Mouse (Mus musculus) adrenal gland (tissue): ENCODE results near the gene Atg4b.
"Not testable (repeated sequence)": the region's sequence is repeated elsewhere in the genome, so short reads cannot be mapped to it uniquely, and the experiment has no call there.

Experiments
- intact Hi-C: fragments of 180-260 bp; cut with DNase I; formaldehyde crosslinking; loops from one replicate; pipeline ENCODE4 v1.15.1; 2025

Atg4b gene

DNA sequence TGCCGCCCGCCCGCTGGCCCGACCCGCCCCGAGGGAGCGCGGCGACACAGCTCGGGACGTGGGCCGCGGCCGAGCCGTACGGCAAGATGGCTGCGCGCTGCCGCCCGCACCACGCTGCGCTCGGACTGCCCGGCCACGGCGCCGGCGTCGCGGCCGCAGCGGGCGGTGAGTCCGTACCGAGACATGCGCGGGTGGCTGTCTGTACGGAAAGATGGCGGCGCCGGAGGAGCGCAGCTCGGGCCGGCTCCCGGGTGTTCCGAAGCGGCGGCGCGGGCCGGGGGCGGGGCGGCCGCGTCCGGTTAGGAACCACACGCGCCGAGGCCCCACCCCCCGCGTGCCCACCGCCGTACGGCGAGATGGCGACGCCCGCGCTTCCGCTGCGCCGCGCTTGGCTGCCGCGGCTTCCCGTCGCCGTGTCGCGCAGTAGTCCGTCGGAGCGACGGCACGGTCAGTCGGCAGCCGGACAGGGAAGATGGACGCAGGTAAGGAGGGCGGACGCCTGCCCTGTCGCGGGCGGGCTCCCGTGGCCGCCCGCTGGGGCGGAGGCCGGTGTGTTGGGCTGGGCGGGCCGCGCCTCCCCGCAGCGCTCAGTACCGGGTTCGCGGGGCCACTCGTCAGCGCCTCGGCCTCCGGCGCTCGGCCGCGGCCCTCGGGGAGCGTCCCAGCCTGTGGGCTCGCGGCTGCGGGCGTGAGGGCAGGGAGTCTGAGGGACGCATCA lies 3.4 kb downstream of the Atg4b start, which contains the start of gene Thap4:
Gene Thap4 (minus strand): TSS at position 292 of the 718 bp plus-strand sequence.
- intact Hi-C loops: loop anchor here (5.0 kb wide), 1 partner anchor 48 kb away; the partner anchor contains the start of genes Dtymk and Ing5

GRCm38 (mm10) chr1:93755291-93755610 lies 4.0 kb downstream of the Atg4b start:
- intact Hi-C loops: loop anchor here (5.0 kb wide), 1 partner anchor 47 kb away; the partner anchor contains the start of genes Dtymk and Ing5

DNA sequence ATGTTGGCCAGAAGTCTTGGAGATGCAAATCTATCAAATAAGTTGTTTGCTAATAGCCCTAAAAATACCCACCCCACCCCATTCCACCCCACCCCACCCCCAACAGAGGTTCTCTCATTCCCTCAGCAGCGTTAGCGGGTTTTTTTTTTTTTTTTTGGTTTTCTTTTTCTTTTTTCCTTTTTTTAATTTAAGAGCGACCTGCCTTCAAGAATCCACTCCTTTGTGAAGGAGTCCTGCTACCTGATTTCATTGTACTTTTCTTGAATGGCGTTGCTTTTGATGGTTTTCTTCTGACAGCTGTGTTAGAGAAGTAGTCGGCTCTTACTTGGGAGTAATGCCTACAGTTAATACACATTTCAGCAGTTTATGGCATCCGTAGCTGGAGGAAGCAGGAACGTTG lies 4.3 kb downstream of the Atg4b start:
- intact Hi-C loops: loop anchor here (5.0 kb wide), 1 partner anchor 47 kb away; the partner anchor contains the start of genes Dtymk and Ing5

- intact Hi-C loops: loop anchor here (5.0 kb wide), 1 partner anchor 46 kb away; the partner anchor contains the start of genes Dtymk and Ing5
Observed at GRCm38 (mm10) chr1:93756154-93756553, 4.9 kb downstream of the Atg4b start.

- intact Hi-C loops: no loop called here
Observed at GRCm38 (mm10) chr1:93760076-93760475, 8.8 kb downstream of the Atg4b start.

- intact Hi-C loops: not testable (repeated sequence)
Observed at GRCm38 (mm10) chr1:93763531-93763930, 12.2 kb downstream of the Atg4b start.

DNA sequence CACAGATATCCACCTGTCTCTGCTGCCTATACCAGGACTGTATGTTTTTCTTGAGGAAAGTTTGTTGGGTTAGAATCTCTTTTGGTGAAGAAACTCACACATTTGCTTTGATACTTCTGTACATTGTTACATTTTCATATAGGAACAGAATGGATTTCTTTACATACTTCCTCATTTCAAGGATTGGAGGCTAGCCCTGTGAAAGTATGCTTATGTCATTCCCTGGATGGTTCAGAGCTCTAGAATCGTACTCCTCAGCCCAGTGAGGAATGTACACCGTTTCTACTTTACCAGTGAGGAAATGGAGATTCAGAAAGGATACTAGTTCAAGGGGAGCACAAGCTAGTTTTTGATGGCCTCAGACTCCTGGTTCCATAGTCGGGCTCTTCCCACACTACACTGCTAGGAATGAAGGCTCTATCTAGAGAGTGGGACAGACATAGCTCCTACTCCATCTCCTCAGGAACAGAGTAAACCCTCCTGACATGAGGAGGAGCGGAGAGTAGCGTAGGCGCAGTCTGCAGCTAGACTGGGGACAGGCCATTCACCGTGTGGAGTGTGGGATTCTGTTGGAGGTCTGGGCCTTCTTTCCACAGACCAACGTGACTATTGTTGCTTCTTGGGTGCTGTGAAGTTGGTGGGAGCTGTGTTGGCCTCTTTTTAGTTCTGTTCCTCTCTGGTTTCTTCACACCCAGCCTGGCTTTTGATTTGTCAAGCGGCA lies 13.7 kb downstream of the Atg4b start:
- intact Hi-C loops: no loop called here

DNA sequence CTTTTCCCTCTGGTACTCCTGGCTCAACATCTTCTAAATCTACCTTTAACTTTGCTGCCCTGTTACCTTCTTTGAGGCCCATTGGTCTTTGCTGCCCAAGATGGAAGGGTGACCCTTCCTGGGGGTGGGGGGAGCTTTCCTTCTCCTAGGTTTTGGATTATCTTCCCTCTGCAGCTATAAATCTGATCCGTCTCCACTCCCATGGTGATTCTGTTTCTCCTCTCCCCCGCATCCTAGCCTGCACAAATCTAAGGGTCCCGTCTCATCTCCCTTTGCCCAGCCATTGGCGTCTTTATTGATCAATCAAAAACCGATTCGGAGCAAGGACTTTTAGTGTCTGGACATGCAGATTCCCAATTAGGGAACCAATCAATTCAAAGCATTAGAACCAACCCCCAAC lies 16.3 kb downstream of the Atg4b start:
- intact Hi-C loops: no loop called here

- intact Hi-C loops: no loop called here
Observed at GRCm38 (mm10) chr1:93769901-93770300, 18.6 kb downstream of the Atg4b start.

GRCm38 (mm10) chr1:93776686-93777085 lies 25.4 kb downstream of the Atg4b start:
- intact Hi-C loops: no loop called here

DNA sequence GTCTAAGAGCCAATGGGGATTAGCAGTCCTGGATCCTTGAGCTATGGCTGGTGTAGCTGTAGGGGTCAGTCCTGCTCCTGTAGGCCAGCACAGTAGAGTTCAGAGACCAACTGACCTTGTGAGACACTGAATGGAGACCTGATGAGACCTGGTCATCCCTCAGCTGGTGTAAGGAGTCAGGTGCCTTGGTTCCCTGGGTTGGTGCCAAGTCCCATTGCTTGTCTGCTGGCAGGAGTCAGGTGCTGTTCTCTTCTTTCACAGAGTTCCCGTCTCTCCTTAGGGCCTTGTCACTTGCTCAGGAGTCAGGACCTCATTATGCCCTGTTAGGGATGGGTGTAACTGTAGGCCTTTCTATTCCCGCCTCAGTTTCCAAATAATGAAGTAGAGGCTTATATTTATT lies 35.6 kb downstream of the Atg4b start:
- intact Hi-C loops: no loop called here

GRCm38 (mm10) chr1:93794526-93794925 lies 43.2 kb downstream of the Atg4b start:
- intact Hi-C loops: no loop called here

DNA sequence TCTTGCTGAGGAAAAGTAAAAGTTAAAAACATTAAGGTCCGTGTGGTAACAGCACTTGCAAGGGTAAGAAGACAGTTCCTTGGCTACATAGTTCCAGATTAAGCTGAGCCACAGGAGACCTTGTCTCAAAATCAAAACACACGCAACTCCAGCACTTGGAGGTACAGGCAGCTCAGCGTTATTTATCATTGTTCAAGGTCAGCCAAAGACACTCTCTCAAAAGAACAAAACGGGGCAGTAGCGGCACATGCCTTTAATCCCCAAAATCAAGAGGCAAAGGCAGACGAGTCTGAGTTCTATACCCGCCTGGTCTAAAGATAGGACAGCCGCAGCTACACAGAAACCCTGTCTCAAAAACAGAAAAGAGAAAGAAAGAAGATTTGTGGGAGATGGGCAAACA lies 44.6 kb downstream of the Atg4b start:
- intact Hi-C loops: no loop called here

DNA sequence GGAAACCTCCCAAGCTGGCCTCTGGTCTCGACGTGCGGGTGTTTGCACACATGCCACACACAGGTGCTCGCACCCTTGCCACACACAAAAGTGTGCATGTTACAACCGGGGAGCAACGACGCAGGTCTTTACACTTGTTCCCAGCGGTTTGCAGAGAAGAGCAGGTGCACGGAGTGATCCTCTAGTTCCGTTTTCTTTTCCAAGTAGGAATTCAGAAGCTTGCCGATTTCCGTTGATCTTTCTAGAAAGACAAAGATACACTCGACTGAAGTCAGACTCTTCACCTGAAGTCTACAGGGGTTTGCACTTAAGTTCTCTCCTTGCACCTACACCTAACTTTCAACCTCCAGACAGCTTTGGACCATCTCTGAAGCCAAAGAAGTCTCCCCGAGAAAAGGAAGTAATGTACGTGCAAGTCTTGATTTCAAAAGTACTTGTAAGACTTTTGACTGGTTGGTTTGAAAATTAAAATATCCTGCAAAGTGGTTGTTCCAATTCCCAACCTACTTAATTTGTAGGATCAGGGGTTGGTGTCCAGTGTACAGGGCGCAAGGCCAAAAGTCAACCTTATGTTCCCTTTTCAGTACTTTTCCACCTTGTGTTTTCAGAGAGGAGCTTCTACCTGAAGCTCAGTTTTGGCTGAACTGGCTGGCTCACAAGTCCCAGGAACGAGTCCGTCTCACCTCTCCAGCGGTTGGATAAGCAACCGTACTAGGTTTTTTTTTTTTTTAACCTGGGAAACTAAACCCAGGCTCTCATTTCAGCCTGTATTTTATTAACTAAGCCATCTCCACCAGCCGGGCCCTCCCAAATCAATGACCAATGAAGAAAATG lies 49.6 kb downstream of the Atg4b start:
- intact Hi-C loops: loop anchor here (5.0 kb wide), 1 partner anchor 44 kb away; no protein-coding TSS in a partner anchor

- intact Hi-C loops: loop anchor here (5.0 kb wide), 1 partner anchor 44 kb away; no protein-coding TSS in a partner anchor
Observed at GRCm38 (mm10) chr1:93801741-93802238, 50.5 kb downstream of the Atg4b start, which contains the start of gene Dtymk. TSS of gene Dtymk (minus strand) at chr1:93801934.

- intact Hi-C loops: loop anchor here (5.0 kb wide), 1 partner anchor 45 kb away; no protein-coding TSS in a partner anchor
Observed at GRCm38 (mm10) chr1:93802771-93803170, 51.5 kb downstream of the Atg4b start.

DNA sequence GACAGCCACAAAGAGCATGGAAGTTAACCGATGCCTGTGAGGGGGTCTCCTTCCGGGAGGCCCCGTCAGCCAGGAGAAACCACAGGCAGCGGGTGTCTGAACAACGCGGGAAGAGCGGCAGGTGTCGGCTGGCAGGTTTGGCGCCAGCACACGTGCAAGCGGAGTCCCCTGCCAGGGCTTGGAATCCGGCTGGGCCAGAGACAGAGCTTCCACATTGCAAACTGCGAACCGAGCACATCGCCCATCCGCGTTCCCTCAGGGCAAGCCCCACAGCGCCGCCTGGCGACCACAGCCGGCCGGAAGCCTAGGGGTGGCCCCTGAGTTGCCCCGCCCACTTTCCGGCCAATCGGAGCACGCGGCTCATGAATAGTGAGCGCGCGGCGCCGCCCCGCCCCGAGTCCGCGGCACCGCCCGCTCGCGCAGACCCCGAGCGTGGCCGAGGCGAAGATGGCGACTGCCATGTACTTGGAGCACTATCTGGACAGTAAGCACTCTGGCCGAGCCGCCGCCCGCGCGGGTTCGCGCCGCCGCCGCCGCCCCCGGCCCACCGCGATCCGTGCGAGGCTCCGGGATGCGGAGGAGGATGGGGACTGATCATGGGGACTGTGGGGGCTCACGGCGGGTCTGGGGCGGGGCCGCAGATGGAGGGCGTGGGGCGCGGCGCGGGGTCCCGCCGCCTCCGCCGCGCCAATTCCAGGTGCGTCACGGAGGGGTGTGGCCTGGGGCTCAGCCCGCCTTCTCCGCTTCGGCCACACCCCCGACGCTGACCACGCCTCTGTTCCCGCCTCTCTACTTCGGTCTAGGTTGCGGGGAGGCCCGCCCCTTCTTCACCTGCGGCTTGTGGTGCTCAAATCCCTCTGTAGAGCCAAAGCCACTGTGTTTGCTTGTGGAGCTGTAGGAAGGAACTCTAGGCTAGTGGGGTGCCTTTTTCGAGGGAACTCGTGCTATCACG lies 52.5 kb downstream of the Atg4b start, which contains the start of gene Ing5:
Gene Ing5 (plus strand): TSS at position 410 of the 952 bp plus-strand sequence.
- intact Hi-C loops: loop anchor here (5.0 kb wide), 1 partner anchor 47 kb away; no protein-coding TSS in a partner anchor

DNA sequence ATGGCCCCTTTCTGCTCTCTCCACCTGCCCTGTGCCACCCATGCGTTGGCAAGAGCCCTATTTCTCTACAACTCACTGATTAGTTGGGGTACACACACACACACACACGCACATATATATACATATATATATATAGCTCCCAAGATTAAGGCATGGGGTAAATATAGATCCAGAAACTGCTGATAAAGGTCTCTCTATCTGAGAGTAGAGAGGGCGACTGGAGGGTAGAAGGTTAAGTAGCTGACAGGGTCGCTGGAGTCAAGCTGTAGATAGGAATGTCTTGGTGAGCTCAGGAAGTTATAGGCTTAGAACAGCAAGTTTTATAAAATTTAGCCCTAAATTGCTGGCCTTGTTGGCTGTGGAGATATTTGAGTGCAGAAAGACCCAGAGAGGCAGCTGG lies 53.5 kb downstream of the Atg4b start:
- intact Hi-C loops: loop anchor here (5.0 kb wide), 1 partner anchor 48 kb away; no protein-coding TSS in a partner anchor

- intact Hi-C loops: no loop called here
Observed at GRCm38 (mm10) chr1:93805221-93805951, 54.1 kb downstream of the Atg4b start.
